Mouse (Mus musculus) heart, embryonic 15.5 days (tissue): ENCODE data around the gene Tceal9. TPM values are rescaled to one million over a fixed set of nuclear protein-coding genes. Genes with fewer than 3 reads are reported as not detected.
"Not testable (repeated sequence)": the region's sequence is repeated elsewhere in the genome, so short reads cannot be mapped to it uniquely, and the experiment has no call there.

Experiments
- ATAC-seq: fragments of 200-750 bp; cut with Nextera tagmentation; replicated peaks from 2 replicates; pipeline ENCODE4 v1.8.0; 2017; ENCODE audit warnings: low read depth, moderate TSS enrichment; ENCODE audit not compliant: insufficient number of reproducible peaks, insufficient read depth, low FRiP score
- H3K27ac ChIP-seq: fragments of 300-500 bp; sonication (generic); 2 replicates; pipeline ENCODE4 v1.5.1; 2015; ENCODE audit warnings: mild to moderate bottlenecking, inconsistent platforms
- H3K27me3 ChIP-seq: fragments of 300-500 bp; sonication (generic); 2 replicates; pipeline ENCODE4 v1.6.1; 2015; ENCODE audit warnings: inconsistent platforms
- H3K36me3 ChIP-seq: fragments of 300-500 bp; sonication (generic); 2 replicates; pipeline ENCODE4 v1.6.1; 2015; ENCODE audit warnings: mild to moderate bottlenecking, inconsistent platforms
- H3K4me1 ChIP-seq: fragments of 300-500 bp; sonication (generic); replicated peaks from 2 replicates; pipeline ENCODE4 v1.6.1; 2015; ENCODE audit warnings: inconsistent platforms
- H3K4me2 ChIP-seq: fragments of 300-500 bp; sonication (generic); 2 replicates; pipeline ENCODE4 v1.6.1; 2015; ENCODE audit warnings: inconsistent platforms, mild to moderate bottlenecking, moderate library complexity
- H3K4me3 ChIP-seq: fragments of 300-500 bp; sonication (generic); 2 replicates; pipeline ENCODE4 v1.5.1; 2015; ENCODE audit warnings: mild to moderate bottlenecking, inconsistent platforms
- H3K9ac ChIP-seq: fragments of 300-500 bp; sonication (generic); 2 replicates; pipeline ENCODE4 v1.6.1; 2015; ENCODE audit warnings: mild to moderate bottlenecking, inconsistent platforms
- H3K9me3 ChIP-seq: fragments of 300-500 bp; sonication (generic); replicated peaks from 2 replicates; pipeline ENCODE4 v1.6.1; 2016; ENCODE audit warnings: inconsistent platforms
- WGBS: fragments of 180-500 bp; shearing (Covaris S2); methylation state at CpG from one replicate; pipeline ENCODE4 v1.1.7; 2015; ENCODE audit warnings: mixed read lengths; 5-methylcytosine and 5-hydroxymethylcytosine counted together
- polyA plus RNA-seq: library from polyadenylated mRNA; unstranded; fragments of >200 nt; fragmentation: Nextera tagmentation; extraction: Ambion mirVana; gene quantifications from 2 replicates; pipeline ENCODE4 v1.2.1, GENCODE M21; 2015

Gene Tceal9
- polyA plus RNA-seq, 1 experiment from 2014 or later = 423 TPM

DNA sequence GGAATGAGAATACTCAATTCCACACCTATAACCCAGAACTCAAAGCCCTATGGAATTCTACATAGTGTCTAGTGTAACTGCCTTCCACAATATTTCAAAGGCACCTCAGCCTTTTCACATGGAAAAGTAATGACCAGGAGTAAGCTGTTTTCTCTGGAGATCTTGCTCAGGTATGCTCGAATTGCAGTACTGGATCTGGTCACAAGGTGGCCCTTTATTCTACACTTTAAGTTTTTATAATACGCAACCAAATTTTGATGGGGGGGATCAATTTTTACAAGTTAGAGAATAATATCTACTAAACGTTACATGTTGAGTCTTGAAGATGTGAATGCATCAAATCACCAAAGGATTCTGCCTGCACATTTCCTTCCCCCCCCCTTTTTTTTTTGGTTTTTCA is 6.8 kb upstream of the Tceal9 start:
- Histone ChIP-seq H3K9ac (no peak overlapping the region), H3K27ac (no peak overlapping the region), H3K4me3 (no peak overlapping the region), H3K4me1 (no peaks in the 10 kb centered on the region; the same call in 1 of the 2 replicates), H3K9me3 (no peaks in the 10 kb centered on the region), H3K27me3 (no peaks in the 10 kb centered on the region), H3K4me2 (no peak overlapping the region), H3K36me3 (no peaks in the 10 kb centered on the region)
- ATAC-seq = no peak
- whole genome bisulfite sequencing = 47% methylated on average over 3 of the region's 3 CpGs

DNA sequence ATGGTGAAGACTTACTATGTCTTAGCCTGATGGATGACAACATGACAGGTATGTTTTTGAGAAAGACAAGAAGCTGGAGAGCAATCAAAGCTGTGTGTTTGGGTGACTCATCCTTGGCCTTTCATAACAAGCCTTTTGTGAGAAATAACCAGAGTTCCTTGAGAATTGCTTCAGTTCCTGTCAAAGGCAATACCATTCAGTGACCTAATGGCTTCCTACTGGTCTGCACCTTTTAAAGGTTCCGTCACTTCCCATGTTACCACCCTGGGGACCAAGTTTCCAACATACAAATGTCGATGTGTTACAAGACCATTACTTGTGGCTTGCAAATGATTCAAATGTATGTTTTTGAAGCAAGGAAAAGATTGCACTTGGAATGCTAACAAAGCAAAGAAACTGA is 1.7 kb upstream of the Tceal9 start:
- no peaks in the 10 kb centered on the region; the same call in 1 of the 2 replicates for H3K36me3 ChIP-seq
- no peak overlapping the region for H3K4me2 ChIP-seq
- no peaks in the 10 kb centered on the region for H3K9me3 ChIP-seq
- no peak overlapping the region for H3K4me3 ChIP-seq
- H3K9ac ChIP-seq = no peak overlapping the region
- no peaks in the 10 kb centered on the region; the same call in 1 of the 2 replicates for H3K4me1 ChIP-seq
- H3K27ac ChIP-seq = no peak overlapping the region
- H3K27me3 ChIP-seq = no peaks in the 10 kb centered on the region
- WGBS = 69% methylated on average over 2 of the region's 2 CpGs
- ATAC-seq = no peak

DNA sequence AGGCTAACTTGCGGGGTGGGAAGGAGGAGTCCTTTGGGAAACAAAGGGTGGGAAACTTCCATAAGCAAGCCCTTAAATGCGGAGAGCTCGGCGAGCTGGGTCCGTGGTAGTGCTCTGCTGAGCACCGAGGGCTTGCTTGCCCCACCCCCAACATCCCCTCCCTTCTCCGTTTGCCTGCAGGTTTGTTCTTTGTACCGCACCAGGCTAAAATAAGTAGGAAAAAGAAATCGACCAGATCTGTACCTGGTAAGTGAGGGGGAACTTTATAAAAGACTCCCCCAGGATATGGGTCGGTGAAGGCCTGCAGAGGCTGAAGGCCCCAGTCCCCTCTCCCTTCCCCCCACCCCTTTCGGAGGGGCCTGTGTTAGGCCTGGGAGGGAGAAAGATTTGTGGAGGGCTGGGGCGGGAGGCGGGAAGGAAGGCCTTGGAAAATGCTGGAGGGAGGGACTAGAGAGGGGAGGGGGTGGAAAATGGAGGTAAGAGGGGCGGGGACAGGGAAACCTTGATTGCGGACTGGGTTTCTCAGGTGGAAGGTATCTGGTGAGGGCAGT is 717 bp downstream of the Tceal9 start:
- H3K27ac ChIP-seq = peak overlapping the region; percentile 87
- no peaks in the 10 kb centered on the region for H3K27me3 ChIP-seq
- ATAC-seq = peak; percentile 60
- WGBS = 17% methylated on average over 13 of the region's 15 CpGs
- peak overlapping the region; percentile 69 for H3K9ac ChIP-seq
- H3K36me3 ChIP-seq = no peaks in the 10 kb centered on the region; the same call in 1 of the 2 replicates
- H3K4me1 ChIP-seq = no peaks in the 10 kb centered on the region
- peak overlapping the region; percentile 64 for H3K4me3 ChIP-seq
- no peaks in the 10 kb centered on the region for H3K9me3 ChIP-seq
- H3K4me2 ChIP-seq = peak overlapping the region; percentile 54

DNA sequence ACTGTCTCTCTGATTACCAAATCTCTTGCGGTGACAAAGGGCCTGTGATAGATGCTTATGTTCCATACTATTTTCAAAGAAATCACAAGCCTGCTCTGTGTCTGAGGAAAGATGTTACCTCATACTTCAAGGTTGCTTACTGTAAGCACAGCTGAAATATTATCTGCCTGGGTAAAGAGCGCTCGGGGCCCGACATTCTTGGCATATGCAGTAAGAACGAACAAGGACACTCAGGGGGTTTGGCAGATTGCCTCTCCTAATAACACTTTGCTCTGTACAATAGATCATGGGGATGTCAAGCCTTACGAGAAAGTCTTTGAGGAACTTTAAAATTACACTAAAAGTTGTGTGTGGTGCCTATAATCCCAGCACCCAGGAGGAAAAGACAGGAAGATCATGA is 3.9 kb downstream of the Tceal9 start:
- no peak overlapping the region for H3K9ac ChIP-seq
- H3K4me3 ChIP-seq = no peak overlapping the region
- no peak overlapping the region for H3K4me2 ChIP-seq
- H3K27ac ChIP-seq = 0 out of 2 replicates have a peak overlapping the region, but pooled peaks have one; percentile 7
- no peaks in the 10 kb centered on the region; the same call in 1 of the 2 replicates for H3K36me3 ChIP-seq
- 29% methylated on average over 6 of the region's 6 CpGs for WGBS
- H3K27me3 ChIP-seq = no peaks in the 10 kb centered on the region
- peaks cover 3% of the 10 kb centered on the region; the same call in 1 of the 2 replicates for H3K4me1 ChIP-seq
- ATAC-seq = no peak
- H3K9me3 ChIP-seq = no peaks in the 10 kb centered on the region

DNA sequence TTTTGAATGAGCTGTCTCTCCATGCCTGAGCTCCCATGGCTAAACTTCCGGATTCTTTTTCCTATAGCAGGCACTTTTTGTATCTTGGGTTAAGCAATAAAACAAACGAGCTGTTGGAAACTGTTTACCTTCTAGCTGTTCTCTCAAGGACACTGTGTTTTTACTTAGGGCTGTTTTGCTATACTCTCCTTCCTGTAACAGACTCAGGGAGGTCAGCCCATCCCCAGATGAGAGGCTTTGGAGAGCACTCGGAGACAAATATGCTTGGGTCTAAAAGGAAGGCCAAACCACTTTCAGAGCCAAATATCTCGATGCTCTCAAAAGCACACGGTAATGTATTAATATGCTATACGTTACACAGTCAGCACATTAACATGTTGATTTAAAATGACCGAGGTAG is 4.8 kb downstream of the Tceal9 start:
- H3K27ac ChIP-seq = no peak overlapping the region
- no peak overlapping the region for H3K9ac ChIP-seq
- H3K4me3 ChIP-seq = no peak overlapping the region
- H3K27me3 ChIP-seq = no peaks in the 10 kb centered on the region
- ATAC-seq = no peak
- no peak overlapping the region for H3K4me2 ChIP-seq
- no peaks in the 10 kb centered on the region; the same call in 1 of the 2 replicates for H3K36me3 ChIP-seq
- 71% methylated on average over 7 of the region's 7 CpGs for WGBS
- H3K4me1 ChIP-seq = peaks cover 3% of the 10 kb centered on the region; the same call in 1 of the 2 replicates
- no peaks in the 10 kb centered on the region for H3K9me3 ChIP-seq

DNA sequence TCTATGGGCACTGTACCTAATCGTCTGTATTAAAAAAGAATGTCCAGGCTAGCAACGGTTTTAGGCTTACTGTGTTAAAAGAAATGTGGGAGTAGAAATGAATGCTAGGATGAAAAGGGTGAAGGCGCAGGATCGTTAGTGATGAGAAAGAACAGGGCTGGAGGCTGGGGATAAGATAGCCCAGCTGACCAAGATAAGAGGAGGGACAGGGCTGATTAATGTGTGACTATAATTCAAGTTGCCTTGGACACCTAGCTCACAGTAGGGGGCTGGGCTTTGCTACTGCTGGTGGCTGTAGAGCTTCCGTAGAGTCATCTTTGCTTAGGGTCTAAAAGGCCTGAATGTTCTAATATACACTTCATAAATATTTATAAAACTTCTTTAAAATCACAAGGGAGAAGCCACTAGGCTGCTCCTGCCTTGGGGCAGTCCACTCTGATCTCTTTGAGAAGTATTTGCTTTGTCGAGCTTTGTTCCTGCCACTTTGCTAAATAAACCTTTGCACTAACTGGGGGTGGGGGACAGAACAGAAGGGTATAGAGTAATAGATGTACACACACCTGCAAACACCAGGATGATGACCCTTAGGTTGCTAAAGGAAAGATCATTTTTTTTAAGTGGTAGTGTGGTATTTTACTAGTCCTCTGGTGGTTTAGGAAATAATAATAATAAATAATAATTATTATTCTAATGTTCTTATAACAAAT is 7.3 kb downstream of the Tceal9 start:
- no peak overlapping the region for H3K4me2 ChIP-seq
- H3K36me3 ChIP-seq = no peaks in the 10 kb centered on the region; the same call in 1 of the 2 replicates
- H3K4me1 ChIP-seq = peaks cover 3% of the 10 kb centered on the region; the same call in 1 of the 2 replicates
- no peak overlapping the region for H3K4me3 ChIP-seq
- H3K27me3 ChIP-seq = no peaks in the 10 kb centered on the region
- H3K9me3 ChIP-seq = no peaks in the 10 kb centered on the region
- ATAC-seq = no peak
- no peak overlapping the region for H3K9ac ChIP-seq
- WGBS = 25% methylated on average over 6 of the region's 6 CpGs
- H3K27ac ChIP-seq = peak overlapping the region; percentile 20; the same call in 1 of the 2 replicates

DNA sequence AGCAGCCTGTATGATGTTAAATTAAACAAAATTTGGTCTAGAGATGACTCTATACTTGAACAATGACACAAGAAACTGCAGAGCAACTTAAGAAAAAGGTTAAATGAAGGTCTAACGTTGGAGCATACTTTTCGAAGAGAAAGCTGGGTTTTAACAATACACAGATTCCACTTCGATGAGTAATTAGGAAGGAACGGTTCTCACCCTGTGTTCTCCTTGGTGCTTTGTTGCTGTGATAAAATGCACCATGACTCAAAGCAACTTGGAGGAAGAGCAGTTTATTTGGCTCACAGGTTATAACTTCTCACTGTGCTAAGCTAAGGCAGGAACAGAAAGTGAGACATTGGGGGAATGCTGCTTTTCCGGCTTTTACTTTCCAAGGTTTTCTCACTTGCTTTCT is 22.8 kb downstream of the Tceal9 start:
- H3K4me1 ChIP-seq = peaks cover 5% of the 10 kb centered on the region; the same call in 1 of the 2 replicates
- no peaks in the 10 kb centered on the region for H3K36me3 ChIP-seq
- no peak overlapping the region for H3K4me2 ChIP-seq
- no peak overlapping the region for H3K9ac ChIP-seq
- H3K4me3 ChIP-seq = no peak overlapping the region
- no peaks in the 10 kb centered on the region for H3K9me3 ChIP-seq
- 63% methylated on average over 5 of the region's 5 CpGs for WGBS
- ATAC-seq = no peak
- H3K27me3 ChIP-seq = no peaks in the 10 kb centered on the region
- H3K27ac ChIP-seq = no peak overlapping the region

DNA sequence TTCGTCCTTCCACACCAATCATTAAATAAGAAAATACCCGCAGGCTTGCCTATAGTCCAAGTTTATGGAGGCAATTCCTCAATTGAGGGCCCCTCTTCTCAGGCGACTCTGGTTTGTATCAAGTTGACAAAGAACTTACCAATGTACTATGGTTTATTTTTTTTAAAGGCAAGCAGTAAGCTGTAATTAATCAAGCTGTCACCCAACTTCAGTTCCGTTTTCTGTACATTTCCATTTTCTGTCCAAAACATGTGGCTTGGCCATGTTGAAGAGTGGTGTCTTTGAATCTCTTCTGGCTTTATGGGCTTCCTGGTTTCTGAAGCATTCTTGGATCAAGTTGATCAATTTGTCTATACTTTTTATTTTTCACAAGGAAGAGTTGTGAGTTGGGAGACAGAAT is 23.3 kb downstream of the Tceal9 start:
- no peak overlapping the region for H3K27ac ChIP-seq
- no peak for ATAC-seq
- H3K4me1 ChIP-seq = peaks cover 5% of the 10 kb centered on the region; the same call in 1 of the 2 replicates
- no peak overlapping the region for H3K9ac ChIP-seq
- no peaks in the 10 kb centered on the region for H3K27me3 ChIP-seq
- H3K36me3 ChIP-seq = no peaks in the 10 kb centered on the region
- H3K9me3 ChIP-seq = no peaks in the 10 kb centered on the region
- H3K4me2 ChIP-seq = no peak overlapping the region
- WGBS = 68% methylated on average over 4 of the region's 4 CpGs
- H3K4me3 ChIP-seq = no peak overlapping the region

DNA sequence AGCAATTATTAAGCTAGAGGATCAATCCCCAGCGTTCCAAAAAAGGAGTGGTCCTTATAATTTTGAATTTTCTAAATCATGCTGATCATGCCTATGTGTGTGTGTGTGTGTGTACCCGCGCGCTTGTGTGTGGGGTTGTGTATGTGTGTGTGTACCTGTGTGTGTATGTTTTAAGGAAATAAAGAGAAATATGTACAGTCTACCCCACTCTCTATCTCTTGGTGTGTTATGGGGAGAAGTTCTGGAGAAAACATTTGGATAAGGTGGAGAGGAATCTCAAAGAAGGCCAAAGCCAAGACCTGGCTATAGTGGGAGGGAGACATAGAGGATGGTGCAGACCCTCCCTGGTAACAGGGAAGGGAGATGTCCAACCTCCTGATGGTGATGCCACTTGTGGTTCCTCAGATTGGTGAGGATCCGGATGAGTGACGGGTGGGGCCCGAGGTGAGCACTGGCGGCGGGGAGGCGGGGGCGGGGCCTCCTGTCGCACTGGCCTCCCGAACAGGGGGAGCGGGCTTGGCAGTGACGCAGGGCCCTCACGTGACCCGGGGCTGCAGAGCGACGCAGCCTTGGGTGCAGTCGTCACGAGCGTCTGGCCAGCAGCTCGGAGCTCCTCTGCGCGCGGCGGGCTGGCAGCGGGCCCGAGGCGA is 25.0 kb downstream of the Tceal9 start, which contains the start of gene Bex3:
TSS of gene Bex3 (plus strand) at position 511 of the 650 bp plus-strand sequence.
- H3K4me3 ChIP-seq = peak within 1 kb of the TSS; percentile 55
- ATAC-seq = peak; percentile 94
- not testable (repeated sequence) for H3K27me3 ChIP-seq, H3K9me3 ChIP-seq, H3K36me3 ChIP-seq, H3K4me1 ChIP-seq
- H3K27ac ChIP-seq = peak within 1 kb of the TSS; percentile 63
- peak within 1 kb of the TSS; percentile 54 for H3K4me2 ChIP-seq
- 38% methylated on average over 12 of the region's 30 CpGs for WGBS
- H3K9ac ChIP-seq = peak within 1 kb of the TSS; percentile 46

DNA sequence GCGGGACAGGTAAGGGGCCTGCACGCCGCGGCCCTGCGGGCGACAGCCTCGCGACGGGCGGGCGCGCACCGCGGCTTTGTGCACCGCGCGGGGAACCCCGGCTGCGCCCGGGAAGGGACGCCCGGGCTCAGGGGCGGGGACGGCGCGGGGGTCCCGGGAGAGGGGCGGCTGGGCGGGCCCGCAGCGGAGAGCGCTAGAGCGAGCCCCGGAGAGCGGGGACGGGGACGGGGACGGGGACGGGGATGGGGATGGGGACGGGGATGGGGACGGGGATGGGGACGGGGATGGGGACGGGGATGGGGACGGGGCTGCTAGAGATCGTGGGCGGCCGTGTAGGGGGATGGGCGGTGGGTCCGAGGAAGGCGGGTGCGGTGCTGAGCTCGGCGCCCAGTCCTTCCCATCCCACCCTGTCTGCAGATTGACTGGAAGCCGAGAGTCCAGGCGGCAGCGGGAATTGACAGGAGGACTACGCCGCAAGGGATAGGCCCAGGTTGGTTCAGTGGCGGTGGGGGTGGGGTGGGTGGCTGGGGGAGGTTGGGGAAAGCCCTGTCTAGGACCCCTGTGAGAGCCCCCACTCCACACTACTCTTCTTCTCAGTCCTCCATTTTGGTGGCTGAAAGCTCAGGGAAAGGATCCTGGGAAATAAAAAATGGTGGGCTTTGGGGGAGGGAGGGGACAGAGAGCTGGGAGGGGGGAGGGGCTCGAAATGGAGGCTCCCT is 25.7 kb downstream of the Tceal9 start:
- peak; percentile 45 for ATAC-seq
- 13% methylated on average over 1 of the region's 60 CpGs for WGBS
- H3K9me3 ChIP-seq, H3K27me3 ChIP-seq, H3K4me1 ChIP-seq, H3K36me3 ChIP-seq: not testable (repeated sequence)
- peak overlapping the region; percentile 46 for H3K9ac ChIP-seq
- H3K4me3 ChIP-seq = peak overlapping the region; percentile 55
- H3K4me2 ChIP-seq = peak overlapping the region; percentile 54
- H3K27ac ChIP-seq = peak overlapping the region; percentile 63

DNA sequence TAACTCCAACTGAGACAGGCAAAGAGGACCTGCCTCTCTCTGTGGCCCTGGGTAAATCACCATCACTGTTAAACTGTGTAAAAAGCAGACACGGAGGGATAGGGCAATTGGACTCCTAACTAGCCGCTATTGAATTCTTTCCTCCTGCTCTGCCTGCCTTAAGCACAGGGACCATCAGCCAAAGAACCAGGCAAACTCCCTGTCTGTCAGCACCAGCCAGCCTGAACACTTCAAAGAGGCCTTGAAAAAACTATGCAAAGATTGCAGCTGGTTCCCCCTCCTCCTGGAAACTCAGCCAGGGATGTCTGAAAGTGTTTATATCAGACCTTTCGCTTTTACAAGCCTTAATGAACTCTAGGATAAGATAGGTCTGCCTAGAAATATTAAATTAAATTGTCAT is 29.7 kb downstream of the Tceal9 start:
- Histone ChIP-seq H3K9ac (no peak overlapping the region), H3K27me3 (no peaks in the 10 kb centered on the region), H3K27ac (peak overlapping the region; percentile 53), H3K4me1 (peaks cover 5% of the 10 kb centered on the region; the same call in 1 of the 2 replicates), H3K36me3 (no peaks in the 10 kb centered on the region), H3K9me3 (no peaks in the 10 kb centered on the region), H3K4me2 (no peak overlapping the region), H3K4me3 (no peak overlapping the region)
- 23% methylated on average over 3 of the region's 3 CpGs for WGBS
- no peak for ATAC-seq
